Mouse (Mus musculus): ENCODE measurements around the gene Zfp36.

The Zfp36 gene

DNA sequence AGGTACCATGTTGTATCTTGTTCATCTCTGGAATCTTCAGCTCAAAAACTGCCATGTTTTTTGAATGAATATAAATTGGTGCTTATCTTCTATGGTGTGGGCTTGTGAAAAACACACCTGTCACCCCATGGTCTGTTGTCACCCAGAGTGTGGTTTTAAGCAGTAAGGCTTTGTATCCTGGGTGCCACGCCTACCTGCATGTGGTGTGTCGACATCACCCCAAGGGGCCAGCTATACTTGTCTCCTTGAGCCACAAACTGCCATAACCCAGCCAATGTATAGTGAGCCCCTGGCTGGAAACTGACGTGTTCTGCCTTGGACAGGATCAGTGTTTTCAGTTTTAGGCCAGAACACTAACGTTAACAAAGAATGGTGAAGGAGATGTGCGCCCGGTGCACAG lies 4.1 kb upstream of the Zfp36 start:
- no peak for DNase-seq (ENCODE audit: low spot score in 2 of 2)

DNA sequence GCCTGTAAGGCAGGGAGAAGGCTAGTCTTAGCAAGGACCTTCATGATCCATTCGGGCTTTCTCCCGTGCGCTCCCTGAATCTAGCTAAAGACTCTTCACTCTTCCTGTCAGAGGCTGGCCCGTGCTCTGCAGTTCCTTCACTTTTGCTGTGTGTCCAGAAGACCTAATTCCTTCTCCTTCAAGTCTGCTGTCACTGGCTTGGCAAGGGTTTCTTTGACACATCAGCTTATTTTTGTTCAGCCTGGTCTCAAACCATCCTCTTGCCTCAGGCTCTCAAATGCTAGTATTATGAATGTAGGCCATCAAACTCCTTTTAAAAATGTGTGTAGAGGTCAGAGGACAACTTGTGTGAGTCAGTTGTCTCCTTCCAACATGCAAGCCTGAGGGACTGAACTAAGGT lies 3.6 kb upstream of the Zfp36 start:
- DNase-seq (ENCODE audit: low spot score in 2 of 2), result no peak

DNA sequence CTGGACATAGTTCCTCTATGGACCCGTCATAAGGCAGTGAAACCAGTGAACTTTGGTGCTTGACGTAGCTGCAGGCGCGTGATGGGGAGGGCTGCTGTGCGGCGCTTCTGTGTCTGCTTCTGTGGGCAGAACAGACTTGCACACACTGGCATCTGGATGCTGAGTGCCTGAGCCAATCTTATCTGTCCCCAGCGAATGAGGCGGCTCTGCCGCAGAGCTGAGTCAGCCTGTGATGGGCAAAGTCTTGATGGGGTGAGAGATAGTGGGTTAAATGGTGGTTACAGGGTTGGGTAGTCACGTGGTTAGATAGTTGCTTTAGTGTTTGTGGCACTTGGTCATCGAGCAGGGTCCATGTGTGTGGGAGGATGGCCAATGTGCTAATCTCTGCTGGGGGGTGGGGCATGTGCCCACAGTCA lies 2.9 kb upstream of the Zfp36 start:
- peak in 1 of 2 experiments; percentile 62 for DNase-seq (ENCODE audit: low spot score in 2 of 2)

DNA sequence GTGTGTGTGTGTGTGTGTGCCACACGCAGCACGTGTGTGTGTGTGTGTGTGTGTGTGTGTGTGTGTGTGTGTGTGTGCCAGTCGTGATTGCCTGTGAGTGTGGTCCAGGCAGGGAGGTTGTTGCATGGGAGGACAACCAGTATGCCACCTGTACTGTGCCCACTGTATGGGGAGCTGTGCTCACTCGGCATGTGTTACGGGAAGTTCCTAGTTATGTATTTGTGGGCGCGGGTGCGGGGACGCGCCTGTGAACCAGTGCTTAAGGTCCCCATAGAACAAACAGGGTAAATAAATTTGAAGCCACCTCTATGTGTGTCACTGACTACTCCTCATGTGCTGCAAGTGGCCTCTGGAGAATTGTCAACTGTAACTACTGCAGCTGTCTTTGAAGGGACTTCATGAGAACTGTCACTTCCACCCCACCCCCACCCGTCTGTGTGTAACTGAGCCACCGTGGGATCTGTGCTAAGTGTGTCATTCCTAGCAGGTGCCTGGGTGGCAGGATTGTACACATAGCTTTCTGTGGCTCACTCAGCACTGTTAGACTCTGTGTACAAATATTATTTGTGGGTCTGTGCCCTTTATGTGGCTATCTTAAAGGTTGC lies 2.4 kb upstream of the Zfp36 start:
- no peak for DNase-seq (ENCODE audit: low spot score in 2 of 2)

DNA sequence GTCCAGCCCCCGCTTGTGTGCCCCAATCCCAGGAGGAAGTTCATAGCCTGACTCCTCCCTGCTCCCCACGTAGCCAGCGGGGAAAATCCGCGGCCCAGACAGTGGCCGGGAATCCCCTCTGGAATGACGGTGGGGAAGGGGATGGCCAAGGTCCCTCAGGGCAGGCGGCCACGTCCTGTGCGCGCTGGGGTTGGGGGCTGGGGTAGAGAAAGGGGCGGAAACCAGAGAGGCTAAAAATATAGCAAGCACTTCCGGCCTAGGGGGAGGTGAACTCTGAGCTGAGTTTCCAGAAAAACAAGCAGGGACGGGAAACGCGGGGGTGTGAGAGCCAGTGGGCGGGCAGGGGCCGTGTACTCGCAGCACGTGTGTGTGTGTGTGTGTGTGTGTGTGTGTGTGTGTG lies 1.9 kb upstream of the Zfp36 start:
- DNase-seq (ENCODE audit: low spot score in 2 of 2), result no peak

DNA sequence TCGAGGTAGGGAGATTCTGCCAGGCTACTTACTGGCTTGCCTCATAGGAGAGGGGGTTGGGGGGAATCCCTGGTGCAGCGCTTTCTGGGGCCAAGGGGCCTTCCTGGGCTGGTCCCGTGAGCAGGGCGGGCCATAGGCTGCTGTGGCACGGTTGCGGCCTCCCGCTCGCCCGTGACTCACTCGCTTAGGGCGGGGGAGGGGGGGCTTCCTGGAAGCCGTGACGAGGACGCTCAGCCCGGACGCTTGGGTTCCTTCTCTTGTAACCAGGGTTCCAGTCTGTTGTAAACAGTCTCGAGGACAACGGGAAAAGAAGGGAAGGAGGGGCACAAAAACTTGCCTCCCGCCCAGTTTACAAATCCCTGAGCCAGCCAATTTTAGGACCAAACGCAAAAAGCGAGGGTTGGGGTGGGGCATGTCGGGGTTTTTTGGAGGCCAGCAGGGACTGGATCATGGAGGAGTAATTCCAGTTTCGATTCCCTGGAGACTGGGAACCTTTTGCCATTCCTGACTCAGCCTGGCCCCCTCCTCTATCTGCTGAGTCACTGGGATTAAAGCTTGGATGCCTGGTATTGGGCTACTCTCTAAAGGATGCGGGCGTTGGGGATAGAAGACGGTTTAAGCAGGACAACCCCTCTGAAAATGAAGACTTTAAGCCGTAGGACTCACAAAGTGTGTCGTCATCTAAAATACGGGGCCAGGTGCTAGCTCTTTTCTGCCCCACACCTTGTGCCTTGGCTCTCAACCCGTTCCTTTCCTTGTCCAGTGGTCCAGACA lies 1.2 kb upstream of the Zfp36 start:
- DNase-seq (ENCODE audit: low spot score in 2 of 2), result no peak

DNA sequence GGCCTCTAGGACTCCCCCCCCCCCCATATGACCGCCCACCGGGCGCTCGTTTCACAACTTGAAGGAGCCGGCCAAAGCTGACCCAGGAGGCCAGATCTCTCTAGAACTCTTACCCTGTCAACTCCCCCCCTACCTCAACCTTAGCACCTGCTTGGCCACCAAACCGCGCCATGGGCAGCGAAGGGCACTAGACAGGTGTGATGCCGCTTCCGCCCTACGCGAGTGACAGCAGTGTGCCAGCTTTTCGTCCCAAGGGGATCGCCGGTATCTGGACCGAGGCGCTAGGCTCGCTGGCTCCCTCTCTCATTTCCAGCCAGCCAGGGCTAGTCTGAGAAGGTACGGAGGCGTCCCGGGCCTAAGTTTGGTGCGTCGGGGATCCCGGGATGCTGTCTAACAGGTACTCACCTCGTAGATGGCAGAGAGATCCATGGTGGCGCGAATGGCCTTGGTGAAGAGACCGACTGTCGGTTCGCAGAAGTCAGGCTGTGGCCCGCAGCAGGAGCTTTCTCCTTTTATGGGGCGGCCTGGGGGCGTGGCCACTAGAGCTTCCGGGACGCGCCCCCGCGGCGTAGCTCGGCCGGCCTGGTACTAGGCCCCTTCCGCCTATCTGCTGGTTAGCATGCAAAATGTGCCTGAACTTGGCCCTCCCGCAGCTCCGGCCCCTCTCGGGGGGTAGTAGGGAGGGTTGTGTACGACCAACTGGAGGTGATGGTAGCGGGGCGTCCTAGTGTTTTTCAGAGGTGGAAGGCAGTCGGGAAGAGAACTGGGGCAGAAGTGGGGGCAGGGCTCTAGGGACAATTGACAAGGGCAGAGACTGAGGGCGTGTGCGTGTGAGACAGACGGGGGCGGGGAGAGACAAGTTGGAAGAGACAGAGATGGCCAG lies 1.0 kb downstream of the Zfp36 start:
- DNase-seq (ENCODE audit: low spot score in 2 of 2), result peak; percentile 62 to 78

DNA sequence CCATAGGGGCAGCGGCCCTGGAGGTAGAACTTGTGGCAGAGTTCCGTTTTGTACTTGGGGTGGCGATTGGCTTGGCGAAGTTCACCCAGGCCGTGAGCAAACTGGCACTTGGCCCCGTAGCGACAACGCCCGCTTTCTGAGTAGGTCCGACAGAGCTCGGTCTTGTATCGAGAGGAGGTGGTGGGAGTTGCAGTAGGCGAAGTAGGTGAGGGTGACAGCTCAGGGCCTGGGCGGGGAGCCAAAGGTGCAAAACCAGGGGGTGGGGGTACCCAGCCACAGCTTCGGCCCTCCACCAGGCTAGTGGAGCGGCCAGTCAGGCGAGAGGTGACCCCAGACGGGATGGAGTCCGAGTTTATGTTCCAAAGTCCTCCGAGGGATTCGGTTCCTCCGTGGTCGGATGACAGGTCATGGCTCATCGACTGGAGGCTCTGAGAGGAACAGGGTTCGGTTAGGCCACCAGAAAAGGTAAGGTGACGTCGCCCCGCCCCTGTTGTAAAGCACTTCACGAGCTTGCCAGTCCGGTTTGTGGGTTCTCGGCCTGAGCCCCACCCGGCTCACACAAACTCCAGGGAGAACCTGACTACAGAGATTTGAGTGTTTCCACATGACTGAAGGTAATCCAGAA lies 1.9 kb downstream of the Zfp36 start:
- DNase-seq (ENCODE audit: low spot score in 2 of 2), result no peak

DNA sequence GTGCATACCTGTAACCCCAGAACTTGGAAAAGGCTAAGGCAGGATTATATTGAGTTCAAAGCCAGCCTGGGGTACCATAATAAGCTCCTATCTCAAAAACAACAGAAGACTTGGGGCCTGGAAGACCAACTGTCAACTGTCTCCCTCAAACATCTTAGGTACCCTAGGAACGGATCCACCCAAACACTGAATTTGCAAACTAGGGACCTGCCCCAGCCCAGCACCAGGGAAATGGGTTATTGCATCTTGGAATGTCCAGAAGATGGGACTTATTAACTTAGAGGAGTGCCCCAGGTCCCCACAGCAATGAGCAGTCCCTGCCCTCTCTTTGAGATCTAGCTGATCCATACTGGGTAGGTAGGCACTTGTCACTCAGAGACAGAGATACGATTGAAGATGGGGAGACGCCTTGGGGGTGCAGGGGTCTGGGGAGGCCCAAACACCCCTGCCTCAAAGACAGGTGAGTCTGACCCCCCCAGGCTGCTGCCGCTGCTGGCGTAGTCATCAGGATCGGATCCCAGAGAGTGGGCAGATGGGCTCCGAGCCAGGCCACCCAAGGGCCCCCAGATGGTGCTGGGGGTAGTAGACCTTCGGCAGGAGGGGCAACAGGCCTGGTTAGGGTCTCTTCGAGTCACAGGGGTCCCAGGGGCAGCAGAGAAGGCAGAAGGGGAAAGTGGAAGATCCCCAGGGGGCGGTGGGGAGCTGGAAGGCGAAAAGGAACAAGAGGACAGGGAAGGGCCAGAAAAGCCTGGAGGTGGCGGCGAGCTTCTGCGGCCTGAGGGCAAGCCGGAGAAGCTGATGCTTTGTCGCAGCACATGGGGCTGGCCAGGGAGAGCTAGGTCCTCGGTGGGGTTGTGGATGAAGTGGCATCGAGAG lies 2.6 kb downstream of the Zfp36 start:
- no peak for DNase-seq (ENCODE audit: low spot score in 2 of 2)

DNA sequence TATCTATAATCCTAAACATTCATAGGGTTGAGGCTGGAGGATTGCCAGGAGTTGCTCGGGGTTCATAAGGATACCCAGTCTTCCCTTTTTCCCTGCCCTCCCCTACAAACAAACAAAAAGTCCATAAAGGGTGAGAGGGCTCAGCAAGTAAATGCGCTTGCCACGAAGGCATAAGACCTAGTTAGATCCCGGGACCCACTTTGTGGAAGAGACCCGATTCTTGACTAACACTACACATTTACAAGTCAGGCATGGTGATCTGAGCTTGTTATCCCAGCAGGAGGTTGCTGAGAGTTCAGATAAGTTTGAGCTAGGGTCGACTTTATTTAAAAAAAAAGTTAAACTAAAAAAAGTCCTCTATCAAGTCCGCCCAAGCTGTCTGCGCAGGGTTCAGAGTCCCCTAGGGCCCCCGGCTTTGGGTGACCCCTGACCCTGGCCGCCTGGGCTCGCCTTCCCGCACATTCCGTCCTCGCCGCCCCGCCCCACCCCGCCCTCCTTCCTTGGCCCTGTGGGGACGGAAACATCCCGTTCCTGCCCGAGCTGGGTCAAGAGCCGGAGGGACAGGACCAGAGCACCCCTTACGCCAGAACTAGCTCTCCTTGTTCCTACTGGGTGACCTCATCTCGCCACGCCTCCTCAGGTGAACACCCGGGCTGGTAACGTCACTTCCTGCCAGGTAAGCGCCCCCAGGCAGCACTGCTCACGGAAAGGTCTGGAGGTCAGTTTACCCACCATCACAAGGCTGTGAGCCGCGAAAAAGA lies 3.9 kb downstream of the Zfp36 start:
- no peak for DNase-seq (ENCODE audit: low spot score in 2 of 2)

DNA sequence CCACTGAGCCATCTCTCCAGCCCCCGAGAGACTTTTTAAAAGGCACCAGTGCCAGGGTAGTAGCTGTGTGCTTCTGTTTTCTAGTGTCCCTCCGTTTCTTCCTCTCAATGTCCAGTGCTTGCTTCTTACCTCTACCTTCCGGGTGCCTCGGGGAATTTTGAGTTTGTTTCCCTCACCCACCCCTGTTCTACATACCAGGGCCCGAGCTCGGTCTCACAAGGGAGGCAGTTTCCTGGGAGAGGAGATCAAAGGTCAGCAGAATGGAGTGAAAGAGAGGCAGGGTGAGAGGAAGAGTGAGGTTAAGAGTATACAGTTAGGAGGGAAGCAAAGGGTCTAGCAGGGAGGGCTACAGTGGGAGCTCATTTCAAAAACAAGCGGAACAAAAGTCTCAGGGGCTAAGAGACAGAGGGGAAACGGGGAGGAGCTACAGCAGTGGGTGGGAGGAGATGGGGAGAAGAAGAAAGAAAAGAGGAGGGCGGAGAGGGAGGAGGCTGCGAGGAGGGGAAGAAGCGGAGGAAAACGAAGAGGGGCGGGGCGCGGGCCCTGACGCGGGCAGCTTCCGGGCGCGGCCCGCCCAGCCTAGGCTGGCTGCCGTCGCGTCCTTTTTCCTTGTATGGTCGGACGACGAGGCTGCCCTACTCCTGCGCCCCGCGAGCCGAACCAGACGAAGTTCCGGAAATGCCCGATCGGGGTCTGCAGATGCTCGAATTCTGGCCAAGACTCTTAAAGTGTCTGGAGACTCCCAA lies 4.7 kb downstream of the Zfp36 start:
- peak in 1 of 2 experiments; percentile 66 for DNase-seq (ENCODE audit: low spot score in 2 of 2)

DNA sequence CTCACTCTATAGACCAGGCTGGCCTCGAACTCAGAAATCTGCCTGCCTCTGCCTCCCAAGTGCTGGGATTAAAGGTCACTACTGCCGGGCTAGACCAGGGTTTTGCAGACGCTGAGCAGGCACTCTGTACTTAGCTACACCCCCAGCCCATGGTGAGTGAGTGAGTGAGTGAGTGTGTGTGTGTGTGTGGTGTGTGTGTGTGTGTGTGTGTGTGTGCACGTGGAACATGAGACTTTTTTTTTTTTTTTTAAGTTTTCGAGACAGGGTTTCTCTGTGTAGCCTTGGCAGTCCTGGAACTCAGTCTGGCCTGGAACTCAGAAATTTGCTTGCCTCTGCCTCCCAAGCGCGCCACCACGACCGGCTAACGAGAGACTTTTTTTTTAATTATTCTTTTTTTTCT lies 5.4 kb downstream of the Zfp36 start:
- no peak for DNase-seq (ENCODE audit: low spot score in 2 of 2)

DNA sequence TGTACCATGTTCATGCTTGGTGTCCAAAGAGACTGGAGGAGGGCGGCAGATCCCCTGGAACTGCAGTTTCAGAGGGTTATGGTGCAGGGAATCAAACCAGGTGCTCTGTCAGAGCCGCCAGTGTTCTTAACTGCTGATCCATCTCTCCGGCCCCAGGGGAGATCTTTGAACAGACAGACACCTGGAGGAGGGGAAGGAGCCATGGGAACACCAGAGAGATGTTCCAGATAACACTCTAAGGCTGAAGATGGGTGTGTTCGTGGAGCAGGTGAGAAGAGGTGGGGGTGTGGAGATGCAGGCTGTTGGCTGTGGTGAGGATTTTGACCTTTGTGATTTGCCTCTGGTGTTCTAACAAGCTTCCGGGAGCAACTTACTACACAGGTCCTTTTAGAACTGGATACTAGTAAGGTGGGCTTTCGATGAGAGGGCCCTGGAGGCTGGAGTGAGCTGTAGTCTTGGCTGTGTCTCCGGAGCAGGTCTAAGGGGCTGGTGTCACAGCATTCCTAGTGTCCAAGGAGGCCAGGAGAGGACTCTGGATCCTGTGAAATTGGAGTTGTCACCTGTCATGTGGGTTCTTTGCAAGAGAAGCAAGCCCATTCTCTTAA lies 6.1 kb downstream of the Zfp36 start:
- DNase-seq (ENCODE audit: low spot score in 2 of 2), result no peak

DNA sequence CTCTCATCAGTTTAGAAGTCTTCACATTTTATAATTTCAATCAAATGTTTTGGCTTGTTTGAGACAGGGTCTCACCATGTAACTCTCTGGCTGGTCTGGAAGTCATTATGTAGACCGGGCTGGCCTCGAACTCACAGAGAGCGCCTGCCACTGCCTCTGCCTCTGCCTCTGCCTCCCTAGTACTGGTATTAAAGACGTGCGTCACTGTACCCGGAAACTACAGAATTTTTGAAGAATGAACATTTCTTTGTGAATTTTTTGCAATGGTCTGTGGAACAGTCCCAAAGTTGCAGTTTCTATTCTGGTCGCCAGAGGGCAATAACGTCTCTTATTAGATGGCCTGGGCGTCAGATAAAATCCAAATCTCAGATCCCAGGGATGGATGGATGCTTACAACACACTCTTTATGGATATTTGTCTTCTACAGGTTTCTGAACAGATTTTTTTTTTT lies 6.9 kb downstream of the Zfp36 start:
- DNase-seq (ENCODE audit: low spot score in 2 of 2), result peak in 1 of 2 experiments; percentile 72

DNA sequence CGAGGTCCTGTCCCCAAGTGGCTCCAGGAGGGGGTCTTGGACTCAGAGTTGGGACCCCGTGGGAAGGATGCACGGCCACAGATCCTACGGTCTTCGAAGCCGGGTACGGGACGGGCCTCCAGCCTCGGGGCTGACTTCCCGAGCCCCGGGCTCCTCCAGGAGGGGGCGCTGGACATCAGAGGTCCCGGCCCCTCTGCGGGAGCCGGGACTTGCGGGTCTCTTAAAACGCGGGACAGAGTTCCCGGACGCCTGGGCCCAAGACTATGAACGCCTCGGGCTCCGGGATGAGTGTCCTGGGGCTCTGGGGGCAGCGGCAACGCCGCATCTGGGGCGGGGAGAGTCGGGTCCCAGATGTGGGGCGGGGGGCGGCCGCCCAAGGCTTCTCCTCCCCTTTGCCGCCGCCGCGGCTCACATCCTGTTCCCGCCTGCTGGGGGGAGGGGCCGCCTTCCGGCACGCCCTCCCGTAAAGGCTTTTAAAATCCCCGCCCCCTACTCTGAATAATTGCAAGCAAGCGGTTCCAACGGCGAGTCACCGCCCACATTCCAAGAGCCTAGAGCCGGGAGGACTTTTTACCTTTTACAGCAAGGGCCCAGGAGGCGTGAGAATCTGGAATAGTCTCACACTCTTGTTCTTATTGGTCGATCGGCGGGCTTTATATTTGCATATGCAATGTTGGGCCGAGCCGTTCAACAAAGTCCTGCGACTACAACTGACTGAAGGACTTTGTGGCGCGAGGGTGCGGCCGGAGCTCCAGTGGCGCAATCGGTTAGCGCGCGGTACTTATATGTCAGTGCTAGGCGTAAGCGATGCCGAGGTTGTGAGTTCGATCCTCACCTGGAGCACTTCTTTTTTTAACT lies 7.6 kb downstream of the Zfp36 start, which contains the start of gene Plekhg2:
Gene Plekhg2, minus strand, starts transcription at position 349 of the 858 bp plus-strand sequence.
- peak; percentile 95 to 97 for DNase-seq (ENCODE audit: low spot score in 2 of 2)

DNA sequence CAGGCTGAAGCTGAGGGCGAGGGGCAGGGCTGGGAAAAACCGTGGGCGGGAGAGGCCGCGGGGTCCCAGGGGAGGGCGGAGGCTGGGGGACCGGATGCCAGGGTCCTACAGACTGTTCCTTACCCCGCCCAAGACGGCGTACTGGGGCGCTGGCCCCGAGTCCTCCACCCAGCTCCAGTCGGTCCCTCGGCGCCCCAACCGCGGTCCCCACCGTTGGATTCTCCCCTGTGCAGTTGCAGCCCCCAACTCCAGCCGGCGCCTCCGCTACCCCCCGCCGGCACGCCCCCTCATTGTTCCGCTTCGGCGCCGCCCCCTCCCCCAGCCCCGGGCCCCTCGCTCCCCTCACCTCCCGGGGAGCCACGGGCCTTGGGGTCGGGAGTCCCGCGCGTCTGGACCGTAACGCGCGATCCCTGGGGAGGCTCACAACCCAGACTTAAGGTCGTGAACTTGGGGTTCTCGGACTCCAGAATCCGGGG lies 8.5 kb downstream of the Zfp36 start:
- no peak for DNase-seq (ENCODE audit: low spot score in 2 of 2)

DNA sequence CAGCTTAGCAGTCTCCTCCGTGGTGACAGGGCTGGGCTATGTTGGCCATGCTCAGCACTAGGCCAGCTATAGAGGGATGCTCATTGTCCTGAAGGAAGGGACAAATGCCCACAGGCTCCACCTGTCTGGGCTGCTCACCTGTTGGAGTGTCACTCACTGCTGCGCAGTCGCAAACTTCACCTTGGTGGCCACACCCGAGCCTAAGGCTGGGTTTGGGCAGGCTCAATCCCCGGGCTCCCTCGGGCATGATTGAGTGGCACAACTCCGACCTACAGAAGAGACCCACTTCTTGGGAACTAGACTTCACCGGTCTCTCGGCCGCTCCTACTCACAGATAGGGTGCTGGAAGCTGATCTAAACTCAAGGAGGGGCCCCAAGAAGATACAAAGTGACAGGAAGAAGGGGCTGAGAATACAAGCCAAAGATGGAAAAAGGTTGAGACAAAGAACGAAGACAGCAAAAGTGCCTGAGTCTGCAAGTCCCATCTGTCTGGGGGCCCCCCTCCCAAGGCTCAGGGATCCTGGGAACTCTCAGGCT lies 9.0 kb downstream of the Zfp36 start:
- no peak for DNase-seq (ENCODE audit: low spot score in 2 of 2)

DNA sequence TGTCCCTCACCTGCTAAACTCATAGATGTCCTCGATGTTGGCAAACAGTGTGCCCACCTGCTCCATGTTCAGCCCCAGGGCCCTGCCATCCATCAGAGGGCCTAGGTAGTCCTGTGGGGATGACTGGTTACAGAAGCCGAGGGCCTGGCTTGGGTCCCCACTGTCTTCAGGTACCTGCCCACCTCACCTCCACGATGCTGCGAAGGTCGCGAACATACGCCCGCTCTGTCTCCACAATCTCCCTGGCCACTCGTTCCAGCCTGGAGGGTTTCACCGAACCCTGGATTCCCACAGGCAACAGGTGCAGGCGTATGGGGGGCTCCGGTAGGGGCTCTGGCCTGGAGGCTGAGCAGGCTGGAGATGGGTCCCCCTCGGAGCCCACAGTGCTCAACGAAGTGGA lies 10.0 kb downstream of the Zfp36 start:
- DNase-seq (ENCODE audit: low spot score in 2 of 2), result no peak
